Mouse (Mus musculus) heart, embryonic 12.5 days (tissue): ENCODE data around the gene Rbm28. TPM values are rescaled to one million over a fixed set of nuclear protein-coding genes. Genes with fewer than 3 reads are reported as not detected.
A peak's percentile ranks its signal among the peaks of the same experiment; 100 is the strongest.

Source experiments
- ATAC-seq: fragments of 200-750 bp; cut with Nextera tagmentation; 2 replicates; pipeline ENCODE4 v1.8.0; 2017; ENCODE audit warnings: moderate TSS enrichment, moderate library complexity; ENCODE audit not compliant: insufficient number of reproducible peaks, low FRiP score
- H3K27ac ChIP-seq: fragments of 300-500 bp; sonication (generic); 2 replicates; pipeline ENCODE4 v1.5.1; 2016; ENCODE audit warnings: mild to moderate bottlenecking, moderate library complexity; ENCODE audit not compliant: poor library complexity, severe bottlenecking
- H3K27me3 ChIP-seq: fragments of 300-500 bp; sonication (generic); replicated peaks from 2 replicates; pipeline ENCODE4 v1.6.1; 2016; ENCODE audit warnings: mild to moderate bottlenecking, moderate library complexity
- H3K36me3 ChIP-seq: fragments of 300-500 bp; sonication (generic); 2 replicates; pipeline ENCODE4 v1.6.1; 2016; ENCODE audit warnings: mild to moderate bottlenecking, moderate library complexity
- H3K4me1 ChIP-seq: fragments of 300-500 bp; sonication (generic); replicated peaks from 2 replicates; pipeline ENCODE4 v1.6.1; 2016; ENCODE audit warnings: mild to moderate bottlenecking
- H3K4me2 ChIP-seq: fragments of 300-500 bp; sonication (generic); 2 replicates; pipeline ENCODE4 v1.6.1; 2016; ENCODE audit warnings: mild to moderate bottlenecking, moderate library complexity
- H3K4me3 ChIP-seq: fragments of 300-500 bp; sonication (generic); 2 replicates; pipeline ENCODE4 v1.5.1; 2016; ENCODE audit warnings: mild to moderate bottlenecking
- H3K9ac ChIP-seq: fragments of 300-500 bp; sonication (generic); 2 replicates; pipeline ENCODE4 v1.6.1; 2016; ENCODE audit warnings: mild to moderate bottlenecking, moderate library complexity
- H3K9me3 ChIP-seq: fragments of 300-500 bp; sonication (generic); replicated peaks from 2 replicates; pipeline ENCODE4 v1.6.1; 2016; ENCODE audit warnings: mild to moderate bottlenecking, moderate library complexity
- WGBS: fragments of 180-500 bp; shearing (Covaris S2); methylation state at CpG from one replicate; pipeline ENCODE4 v1.1.7; 2016; 5-methylcytosine and 5-hydroxymethylcytosine counted together
- polyA plus RNA-seq: library from polyadenylated mRNA; unstranded; fragments of >200 nt; fragmentation: Nextera tagmentation; extraction: Ambion mirVana; gene quantifications from 2 replicates; pipeline ENCODE4 v1.2.1, GENCODE M21; 2016

Gene Rbm28
- polyA plus RNA-seq = 32.4 and 35.6 TPM in 2 replicates

DNA sequence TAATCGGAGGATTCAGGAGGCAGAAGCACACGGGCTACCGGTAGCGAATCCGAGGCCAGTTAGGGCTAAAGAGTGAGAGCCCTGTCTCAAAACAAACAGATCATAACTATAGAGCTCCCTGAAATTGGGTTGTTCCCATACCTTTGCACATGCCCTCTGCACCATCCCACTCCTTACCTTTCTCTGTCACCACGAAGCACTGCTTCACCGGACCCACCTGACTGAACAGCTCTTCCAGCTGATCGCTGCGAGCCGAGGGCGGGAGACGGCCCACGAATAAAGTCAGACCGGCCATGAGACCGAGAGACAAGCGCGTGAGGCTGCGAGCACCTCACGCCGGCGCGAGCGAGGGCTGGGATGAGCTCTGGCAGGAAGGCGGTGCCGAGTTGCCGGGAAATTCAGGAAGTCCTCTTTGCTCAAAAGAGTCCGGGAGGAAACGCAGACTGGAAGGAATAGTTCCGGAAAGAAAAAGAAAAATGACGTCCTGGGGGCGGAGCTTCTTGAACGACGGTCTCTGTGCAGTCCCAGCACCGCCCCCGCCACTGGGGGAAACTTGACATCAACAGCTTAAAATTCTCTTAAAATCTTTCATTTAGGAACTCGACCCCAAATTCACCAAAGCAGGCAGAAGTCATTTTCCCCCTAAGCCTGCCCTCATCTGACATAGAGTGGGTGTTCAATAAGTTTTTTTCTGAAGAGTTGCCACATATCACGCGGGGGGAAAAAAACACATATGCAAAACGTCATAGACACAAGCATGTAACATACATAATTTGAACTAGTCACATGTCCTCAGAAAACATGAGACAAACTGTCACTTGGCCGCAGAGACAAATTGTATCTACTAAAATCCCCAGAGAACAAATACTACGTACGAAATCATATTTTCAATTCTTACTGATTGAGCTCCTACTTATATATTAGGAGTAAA is at the start of gene Rbm28:
Gene Rbm28, minus strand, starts transcription at position 693 of the 931 bp plus-strand sequence.
- peak within 1 kb of the TSS; percentile 87 for H3K4me2 ChIP-seq
- peak within 1 kb of the TSS; percentile 84 for H3K4me3 ChIP-seq
- peaks cover 5% of the 10 kb centered on the region for H3K36me3 ChIP-seq
- 0 out of 2 replicates have a peak within 1 kb of the TSS, but pooled peaks have one; percentile 10 for H3K27ac ChIP-seq
- H3K27me3 ChIP-seq = peaks cover 21% of the 10 kb centered on the region
- H3K9me3 ChIP-seq = no peaks in the 10 kb centered on the region
- peaks cover 9% of the 10 kb centered on the region for H3K4me1 ChIP-seq
- ATAC-seq = peak; percentile 82
- 9% methylated on average over 42 of the region's 42 CpGs for WGBS
- peak within 1 kb of the TSS; percentile 84 for H3K9ac ChIP-seq

DNA sequence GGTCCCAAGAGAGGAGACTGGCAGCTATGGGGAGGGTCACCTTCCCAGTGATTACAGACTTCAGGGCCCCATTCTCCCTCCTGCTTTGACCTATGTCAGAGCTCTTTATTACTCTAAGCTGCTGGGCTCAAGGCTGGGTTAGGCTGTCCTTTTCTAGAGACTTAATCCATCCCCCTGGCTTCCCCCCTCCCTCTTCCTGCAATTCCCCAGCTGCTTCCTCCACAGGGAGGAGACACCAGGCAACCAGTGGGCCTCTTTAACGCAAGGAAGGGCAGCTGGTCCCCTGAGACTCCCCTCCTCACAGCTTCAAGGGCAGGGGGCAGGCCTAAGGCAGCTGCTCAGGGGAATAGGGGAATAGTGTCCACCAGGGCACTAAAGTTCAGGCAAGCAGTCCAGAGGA is 49.4 kb upstream of the Rbm28 start:
- Histone ChIP-seq H3K4me1 (peaks cover 33% of the 10 kb centered on the region), H3K9me3 (no peaks in the 10 kb centered on the region), H3K4me2 (0 out of 2 replicates have a peak overlapping the region, but pooled peaks have one; percentile 4), H3K9ac (peak overlapping the region; percentile 6; the same call in 1 of the 2 replicates), H3K4me3 (no peak overlapping the region), H3K27me3 (peaks cover 14% of the 10 kb centered on the region), H3K27ac (no peak overlapping the region), H3K36me3 (no peaks in the 10 kb centered on the region)
- WGBS = 13% methylated on average over 1 of the region's 1 CpGs
- ATAC-seq = no peak

DNA sequence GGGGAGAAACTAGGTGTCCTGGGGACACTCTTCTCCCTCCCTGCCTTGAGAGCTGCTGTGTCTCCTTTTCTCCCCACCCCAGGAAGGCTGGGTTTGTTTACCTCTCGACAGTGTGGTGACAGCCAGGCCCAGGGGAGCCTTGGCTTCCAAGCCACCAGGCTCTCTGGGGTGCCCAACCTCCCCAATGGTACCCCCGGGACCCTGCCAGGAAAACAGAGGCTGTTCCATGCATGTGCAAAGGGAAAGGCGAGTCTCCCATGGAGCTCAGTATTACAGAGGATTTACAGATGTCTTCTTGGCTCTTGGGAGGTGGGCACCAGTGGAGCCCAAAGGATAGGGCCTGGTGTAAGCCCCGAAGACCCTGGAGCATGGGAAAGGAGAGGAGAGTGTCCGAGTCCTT is 48.6 kb upstream of the Rbm28 start:
- Histone ChIP-seq H3K27ac (no peak overlapping the region), H3K9ac (no peak overlapping the region), H3K27me3 (peaks cover 14% of the 10 kb centered on the region), H3K36me3 (no peaks in the 10 kb centered on the region), H3K4me3 (no peak overlapping the region), H3K4me2 (no peak overlapping the region), H3K4me1 (peaks cover 33% of the 10 kb centered on the region), H3K9me3 (no peaks in the 10 kb centered on the region)
- WGBS = 54% methylated on average over 5 of the region's 5 CpGs
- no peak for ATAC-seq

DNA sequence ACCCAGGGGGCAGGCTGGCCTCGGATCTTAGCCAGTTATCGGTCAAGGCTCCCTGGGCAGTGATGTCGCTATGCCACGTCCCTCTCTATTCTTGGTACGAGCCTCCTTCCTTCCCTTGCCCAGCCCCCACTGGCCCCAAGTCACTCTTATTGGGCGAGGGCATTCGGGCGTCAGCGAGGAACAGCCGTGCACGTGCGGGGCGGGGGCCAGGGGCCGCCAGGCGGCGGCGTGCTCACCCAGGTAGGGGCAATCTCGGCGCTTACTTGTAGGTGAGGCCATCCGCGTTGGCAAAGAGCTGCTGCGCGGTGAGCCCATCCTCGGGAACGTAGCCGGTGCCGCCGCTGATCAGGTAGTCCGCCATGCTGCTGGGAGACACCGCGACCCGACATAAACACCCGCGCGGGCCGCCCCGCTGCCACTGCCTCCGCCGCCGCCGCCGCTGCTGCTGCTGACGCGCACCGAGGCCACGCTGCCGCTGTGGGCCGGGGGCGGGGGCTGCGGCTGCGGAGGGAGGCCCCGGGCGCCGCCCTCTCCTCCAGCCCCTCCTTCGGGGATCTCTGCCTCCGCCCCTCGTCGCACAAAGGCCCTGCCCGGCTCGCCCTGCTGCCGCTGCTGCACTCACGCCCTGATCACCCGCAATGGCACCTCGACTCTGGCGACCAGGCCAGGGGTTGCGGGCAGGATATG is 47.1 kb upstream of the Rbm28 start:
- no peaks in the 10 kb centered on the region for H3K9me3 ChIP-seq
- peaks cover 14% of the 10 kb centered on the region for H3K27me3 ChIP-seq
- H3K36me3 ChIP-seq = peaks cover 7% of the 10 kb centered on the region; the same call in 1 of the 2 replicates
- under 1% methylated on average over 62 of the region's 66 CpGs for WGBS
- H3K27ac ChIP-seq = peak overlapping the region; percentile 50
- peaks cover 33% of the 10 kb centered on the region for H3K4me1 ChIP-seq
- H3K9ac ChIP-seq = peak overlapping the region; percentile 87
- ATAC-seq = peak; percentile 84
- H3K4me2 ChIP-seq = peak overlapping the region; percentile 96
- peak overlapping the region; percentile 80 for H3K4me3 ChIP-seq

DNA sequence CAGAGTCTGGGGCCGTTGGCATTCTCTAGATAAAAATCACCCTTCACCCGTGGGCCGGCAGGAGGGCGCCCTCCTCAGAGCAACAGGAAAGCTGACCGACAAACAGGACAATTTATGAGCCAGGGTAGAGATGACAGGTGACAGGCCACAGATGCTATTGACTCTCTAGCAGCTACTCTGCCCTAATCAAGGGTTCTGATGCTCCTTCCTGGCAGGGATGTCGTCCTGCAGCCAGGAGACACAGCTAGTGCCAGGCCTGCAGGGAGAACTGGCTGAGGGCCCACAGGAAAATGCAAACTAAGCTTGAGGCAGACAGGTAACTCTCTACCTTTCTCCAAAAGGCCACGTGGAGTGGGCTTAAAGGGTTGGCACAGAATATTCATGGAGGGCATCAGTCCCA is 46.3 kb upstream of the Rbm28 start:
- 15% methylated on average over 7 of the region's 7 CpGs for WGBS
- ATAC-seq = no peak
- H3K9me3 ChIP-seq = no peaks in the 10 kb centered on the region
- H3K4me2 ChIP-seq = peak overlapping the region; percentile 96
- H3K4me3 ChIP-seq = peak overlapping the region; percentile 80
- peaks cover 14% of the 10 kb centered on the region for H3K36me3 ChIP-seq
- no peak overlapping the region for H3K27ac ChIP-seq
- peaks cover 30% of the 10 kb centered on the region for H3K4me1 ChIP-seq
- H3K27me3 ChIP-seq = peaks cover 14% of the 10 kb centered on the region
- peak overlapping the region; percentile 87 for H3K9ac ChIP-seq

DNA sequence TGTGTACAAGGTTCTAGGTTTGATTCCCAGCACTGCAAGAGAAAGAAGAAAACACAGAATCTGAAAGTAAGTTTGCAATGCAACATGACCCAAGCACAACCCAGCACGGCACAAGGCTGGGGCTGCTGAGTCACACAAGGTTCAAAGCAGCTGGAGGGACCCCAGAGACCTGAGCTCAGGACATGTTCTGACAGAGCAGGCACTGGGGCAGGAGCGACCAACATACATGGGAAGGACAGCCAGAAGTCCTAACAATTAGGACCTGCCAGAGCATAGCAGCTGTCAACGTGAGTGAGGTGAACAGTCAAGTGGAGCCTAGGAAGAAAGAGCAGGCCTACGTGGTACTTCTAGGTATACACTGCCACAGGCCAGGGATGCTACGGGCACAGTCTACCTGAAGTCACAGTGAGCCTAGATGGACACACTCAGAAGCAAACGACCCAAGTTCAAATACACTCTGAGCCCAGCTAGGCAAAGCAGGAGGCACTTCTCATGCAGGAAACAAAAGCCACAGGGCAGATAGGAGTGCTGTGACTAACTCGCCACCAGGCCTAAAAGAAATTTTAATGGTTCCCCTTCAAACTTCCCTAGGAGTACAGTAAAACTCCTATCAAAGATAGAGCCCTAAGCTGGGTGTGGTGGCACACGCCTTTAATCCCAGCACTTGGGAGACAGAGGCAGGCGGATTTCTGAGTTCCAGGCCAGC is 45.6 kb upstream of the Rbm28 start:
- Histone ChIP-seq H3K9ac (no peak overlapping the region), H3K4me2 (no peak overlapping the region), H3K36me3 (peaks cover 19% of the 10 kb centered on the region), H3K27ac (no peak overlapping the region), H3K9me3 (no peaks in the 10 kb centered on the region), H3K27me3 (peaks cover 13% of the 10 kb centered on the region), H3K4me1 (peaks cover 26% of the 10 kb centered on the region), H3K4me3 (no peak overlapping the region)
- WGBS = 73% methylated on average over 9 of the region's 9 CpGs
- ATAC-seq = no peak

DNA sequence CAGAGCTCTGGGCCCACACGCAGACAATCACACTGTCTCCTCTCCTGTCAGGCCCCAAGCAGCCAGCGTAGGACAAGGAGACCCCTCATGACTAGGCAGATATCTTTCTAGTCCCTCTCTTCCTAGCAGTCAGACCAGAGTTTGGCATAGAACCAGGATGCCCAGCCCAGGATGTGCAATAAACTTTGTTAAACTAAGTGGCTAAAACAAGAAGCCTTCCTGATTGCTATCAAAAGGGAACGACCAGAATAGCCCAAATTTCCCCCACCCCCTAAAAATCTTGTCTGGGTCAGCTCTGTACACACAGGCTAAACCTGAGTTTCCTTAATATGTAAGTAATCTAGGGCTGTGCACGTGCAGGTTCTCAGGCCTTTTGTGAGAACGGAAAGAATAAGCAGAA is 43.4 kb upstream of the Rbm28 start:
- Histone ChIP-seq H3K4me3 (no peak overlapping the region), H3K4me2 (no peak overlapping the region), H3K4me1 (peaks cover 13% of the 10 kb centered on the region), H3K27me3 (no peaks in the 10 kb centered on the region), H3K27ac (no peak overlapping the region), H3K9ac (no peak overlapping the region), H3K36me3 (peaks cover 37% of the 10 kb centered on the region), H3K9me3 (no peaks in the 10 kb centered on the region)
- 74% methylated on average over 5 of the region's 5 CpGs for WGBS
- no peak for ATAC-seq

DNA sequence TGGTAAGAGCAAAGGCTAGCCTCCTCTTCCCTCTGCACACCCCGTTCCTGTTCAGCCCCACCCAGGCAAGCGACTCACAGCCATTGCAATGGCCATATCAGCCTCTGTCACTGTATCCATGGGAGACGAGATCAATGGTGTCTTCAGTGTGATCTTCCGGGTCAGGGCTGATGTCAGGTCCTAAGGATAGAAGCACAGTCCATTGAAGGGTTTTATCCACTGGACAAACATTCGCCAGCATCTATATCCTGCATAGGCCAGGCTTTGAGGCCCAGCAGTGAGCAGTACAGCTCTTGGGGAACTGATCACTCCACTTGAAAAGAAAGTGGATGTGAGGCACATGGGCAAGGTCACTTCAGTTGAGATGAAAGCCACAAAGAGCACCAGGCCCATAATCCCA is 42.2 kb upstream of the Rbm28 start:
- H3K4me2 ChIP-seq = no peak overlapping the region
- H3K4me3 ChIP-seq = no peak overlapping the region
- H3K36me3 ChIP-seq = peaks cover 48% of the 10 kb centered on the region
- peaks cover 8% of the 10 kb centered on the region for H3K4me1 ChIP-seq
- no peak overlapping the region for H3K27ac ChIP-seq
- ATAC-seq = no peak
- 78% methylated on average over 5 of the region's 5 CpGs for WGBS
- no peaks in the 10 kb centered on the region for H3K27me3 ChIP-seq
- H3K9ac ChIP-seq = no peak overlapping the region
- no peaks in the 10 kb centered on the region for H3K9me3 ChIP-seq

DNA sequence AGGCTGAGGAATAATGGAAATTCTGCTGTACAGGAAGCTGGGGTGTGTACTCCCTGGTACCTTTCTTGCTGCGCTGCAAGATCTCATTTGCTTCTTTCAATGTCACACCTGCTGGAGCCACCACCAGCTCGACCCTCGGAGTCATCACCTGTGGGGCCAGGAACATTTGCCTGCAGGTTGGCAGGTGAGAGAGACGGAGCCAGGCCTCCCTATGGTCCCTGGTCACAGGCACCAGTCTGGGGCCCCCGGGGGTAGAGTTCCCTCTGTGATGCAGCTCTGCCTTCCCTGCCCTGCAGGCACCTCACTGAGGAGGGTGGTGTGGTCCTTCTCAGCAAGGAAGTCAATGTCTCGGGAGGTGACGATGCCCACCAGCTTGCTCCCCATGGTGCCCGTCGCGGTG is 41.2 kb upstream of the Rbm28 start:
- ATAC-seq = no peak
- peaks cover 51% of the 10 kb centered on the region for H3K36me3 ChIP-seq

DNA sequence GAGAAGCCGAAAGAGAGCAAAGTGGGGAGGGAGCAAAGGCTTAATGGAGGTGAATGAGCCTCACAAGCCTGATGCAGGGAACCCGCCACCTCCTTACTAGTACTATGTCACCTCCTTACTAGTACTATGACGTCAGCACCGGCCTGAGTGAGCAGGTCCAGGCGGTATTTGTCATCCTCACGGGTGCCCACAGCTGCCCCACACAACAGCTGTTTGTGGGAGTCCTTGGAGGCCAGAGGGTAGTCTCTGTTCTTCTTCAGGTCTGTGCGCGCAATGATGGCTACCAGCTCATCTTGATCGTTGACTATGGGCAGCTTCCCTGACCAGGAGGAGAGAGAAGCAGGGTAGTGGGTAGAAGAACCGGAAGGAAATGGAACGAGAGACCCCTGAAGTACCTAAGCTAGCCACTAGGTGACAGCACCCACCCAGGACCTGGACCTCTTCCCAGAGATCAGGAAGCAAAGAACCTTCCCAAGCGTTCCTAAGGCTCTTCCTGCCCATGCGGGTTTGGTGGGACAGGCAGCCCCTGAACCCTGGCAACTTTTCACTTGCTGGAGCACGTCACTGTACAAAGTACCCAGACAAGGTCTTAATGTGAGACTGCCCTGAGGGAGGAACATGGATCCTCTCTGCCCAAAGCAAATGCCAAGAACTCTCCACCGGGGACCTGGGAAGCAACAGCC is 40.3 kb upstream of the Rbm28 start:
- H3K36me3 ChIP-seq = peaks cover 56% of the 10 kb centered on the region

More for the DNA sequence above, 41.2 kb upstream of the Rbm28 start:
- Histone ChIP-seq H3K4me2 (no peak overlapping the region), H3K4me3 (no peak overlapping the region), H3K27ac (no peak overlapping the region), H3K9ac (no peak overlapping the region), H3K9me3 (no peaks in the 10 kb centered on the region), H3K4me1 (peaks cover 2% of the 10 kb centered on the region), H3K27me3 (no peaks in the 10 kb centered on the region)
- 88% methylated on average over 10 of the region's 10 CpGs for WGBS

More for the DNA sequence above, 40.3 kb upstream of the Rbm28 start:
- Histone ChIP-seq H3K4me1 (no peaks in the 10 kb centered on the region), H3K4me3 (no peak overlapping the region), H3K9ac (no peak overlapping the region), H3K27ac (no peak overlapping the region), H3K4me2 (no peak overlapping the region), H3K27me3 (0 out of 2 replicates have a peak, but pooled peaks cover 5% of the 10 kb centered on the region), H3K9me3 (no peaks in the 10 kb centered on the region)
- 56% methylated on average over 15 of the region's 15 CpGs for WGBS
- ATAC-seq = no peak
